Mouse (Mus musculus): Measurements from ENCODE around the gene B4galnt3. TPM values are rescaled to one million over a fixed set of nuclear protein-coding genes. Genes with fewer than 3 reads are reported as not detected.
"Not testable (repeated sequence)": the region's sequence is repeated elsewhere in the genome, so short reads cannot be mapped to it uniquely, and the experiment has no call there.

B4galnt3 gene
- total RNA-seq (2022): 1 to 10 TPM in 1 of 4 experiments, under 1 TPM in 3; 0.35 to 1.2 (median 0.87) TPM

DNA sequence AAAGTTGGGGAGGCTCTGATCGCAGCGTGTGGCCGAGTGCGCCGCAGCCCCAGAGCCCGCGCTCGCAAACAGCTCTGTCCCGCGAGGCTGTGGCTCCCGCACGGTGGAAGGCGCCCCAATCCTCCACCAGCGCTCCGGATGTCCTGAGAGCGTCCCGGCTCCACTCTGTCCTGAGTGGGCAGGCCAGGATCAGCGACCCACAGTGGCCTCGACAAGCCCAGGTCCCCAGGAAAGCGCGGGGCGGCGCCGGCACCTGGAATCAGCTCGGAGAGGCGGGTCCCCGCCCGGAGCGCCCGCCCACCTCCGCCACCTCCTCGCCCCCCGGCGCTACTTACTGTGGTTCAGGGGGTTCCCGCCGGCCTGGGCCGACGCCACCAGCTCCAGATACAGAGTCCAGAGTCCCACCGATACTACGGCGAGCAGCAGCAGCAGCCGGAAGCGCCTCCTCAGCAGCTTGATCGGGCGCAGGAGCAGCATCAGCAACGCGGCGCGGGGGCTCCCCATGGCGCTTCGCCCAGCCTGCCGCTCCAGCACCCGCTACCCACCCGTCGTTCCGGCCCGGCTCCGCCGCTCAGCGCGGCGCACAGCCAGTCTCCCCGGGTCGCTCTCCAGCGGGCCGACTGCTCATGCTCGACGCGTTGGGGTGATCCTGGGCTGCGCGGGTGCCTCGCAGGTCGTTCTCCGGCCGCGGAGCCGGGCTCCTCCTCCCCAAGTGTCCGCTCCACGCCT, at the start of gene B4galnt3, which contains the start of gene D330020A13Rik:
TSS of gene B4galnt3 (minus strand) at position 504 of the 729 bp plus-strand sequence.
TSS of gene D330020A13Rik (plus strand) at position 309 of the 729 bp plus-strand sequence.
- peak in 1 of 2 experiments; percentile 40 for DNase-seq (ENCODE audit: low spot score in 2 of 2)

GRCm38 (mm10) chr6:120343992-120344391, 49.6 kb upstream of the B4galnt3 start:
- DNase-seq (ENCODE audit: low spot score in 2 of 2): no peak

DNA sequence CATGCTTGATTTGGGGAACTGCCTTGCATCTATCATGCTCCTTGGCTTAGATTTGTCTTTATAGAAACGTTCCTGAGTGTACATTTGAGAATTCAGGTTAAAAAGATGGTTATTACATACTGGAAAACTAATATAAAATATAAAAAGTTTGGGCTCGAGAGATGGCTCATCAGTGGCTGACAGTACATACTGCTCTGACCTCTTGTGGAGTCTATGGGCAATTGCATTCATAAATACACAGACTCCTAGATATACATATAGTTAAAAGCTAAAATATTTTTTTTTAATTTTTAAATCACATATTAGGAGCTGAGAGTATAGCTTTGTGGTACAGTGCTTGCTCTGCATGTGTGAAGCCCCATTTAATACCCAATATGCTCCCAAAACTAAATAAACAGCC, 38.0 kb upstream of the B4galnt3 start:
- no peak for DNase-seq (ENCODE audit: low spot score in 2 of 2)

- peak; percentile 22 to 67 for DNase-seq (ENCODE audit: low spot score in 2 of 2)
Observed at GRCm38 (mm10) chr6:120324295-120324927, 30.1 kb upstream of the B4galnt3 start.

- no peak for DNase-seq (ENCODE audit: low spot score in 2 of 2)
Observed at GRCm38 (mm10) chr6:120320369-120320768, 26.0 kb upstream of the B4galnt3 start.

- no peak for DNase-seq (ENCODE audit: low spot score in 2 of 2)
Observed at GRCm38 (mm10) chr6:120319129-120319528, 24.8 kb upstream of the B4galnt3 start.

DNA sequence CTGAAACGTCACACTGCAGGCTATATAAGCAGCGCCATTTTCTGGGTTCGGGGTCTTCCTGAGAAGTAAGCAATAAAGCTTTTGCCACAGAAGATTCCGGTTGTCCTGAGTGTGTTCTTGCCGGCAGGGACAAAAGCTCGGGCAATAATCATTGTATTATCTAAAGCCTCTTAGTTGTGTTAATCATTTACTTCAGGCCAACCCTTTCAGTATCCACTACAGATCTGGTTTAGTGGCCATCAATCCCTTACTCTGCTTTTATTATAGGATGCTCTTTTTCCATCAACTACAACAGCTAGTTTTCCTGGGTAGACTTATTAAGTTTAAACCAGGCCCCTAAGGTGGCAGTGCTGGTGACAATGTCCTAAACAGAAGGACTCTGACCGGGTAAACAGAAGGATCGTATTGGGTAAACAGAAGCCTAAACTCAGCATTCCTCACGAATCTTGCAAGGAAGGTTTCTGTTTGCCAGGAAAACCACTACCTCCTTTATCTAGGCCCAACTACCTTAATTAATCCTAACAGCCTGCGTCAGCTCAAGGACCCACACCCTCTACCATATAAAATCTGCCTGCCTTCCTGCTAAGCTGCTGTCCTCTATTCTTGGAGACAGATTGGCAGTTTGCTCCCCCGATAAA, 24.1 kb upstream of the B4galnt3 start:
- DNase-seq (ENCODE audit: low spot score in 2 of 2): no peak

DNA sequence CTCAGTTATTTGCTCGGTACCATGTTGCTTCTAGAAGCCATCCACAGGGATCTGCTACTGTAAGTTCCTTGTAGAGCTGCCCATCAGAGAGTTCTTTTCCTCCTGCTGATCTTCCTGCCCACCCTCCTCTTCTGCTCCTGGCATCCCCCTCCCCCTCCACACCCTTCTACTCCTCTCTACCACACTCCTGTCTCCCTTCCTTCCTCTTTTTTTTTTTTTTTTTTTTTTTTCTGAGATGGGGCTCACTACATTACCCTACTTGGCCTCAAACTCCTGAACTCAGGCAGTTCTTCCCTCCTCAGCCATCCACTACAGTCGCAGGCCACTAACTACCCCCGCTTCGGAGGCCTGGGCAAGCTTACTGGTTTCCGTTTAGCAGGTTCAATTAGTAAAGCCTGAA, 18.1 kb upstream of the B4galnt3 start:
- DNase-seq (ENCODE audit: low spot score in 2 of 2): no peak

- DNase-seq (ENCODE audit: low spot score in 2 of 2): no peak
Observed at GRCm38 (mm10) chr6:120309787-120310186, 15.4 kb upstream of the B4galnt3 start.

GRCm38 (mm10) chr6:120309338-120309737, 15.0 kb upstream of the B4galnt3 start:
- DNase-seq (ENCODE audit: low spot score in 2 of 2): no peak

GRCm38 (mm10) chr6:120306859-120307594, 12.7 kb upstream of the B4galnt3 start:
- no peak for DNase-seq (ENCODE audit: low spot score in 2 of 2)

GRCm38 (mm10) chr6:120302755-120303316, 8.5 kb upstream of the B4galnt3 start:
- DNase-seq (ENCODE audit: low spot score in 2 of 2): no peak

DNA sequence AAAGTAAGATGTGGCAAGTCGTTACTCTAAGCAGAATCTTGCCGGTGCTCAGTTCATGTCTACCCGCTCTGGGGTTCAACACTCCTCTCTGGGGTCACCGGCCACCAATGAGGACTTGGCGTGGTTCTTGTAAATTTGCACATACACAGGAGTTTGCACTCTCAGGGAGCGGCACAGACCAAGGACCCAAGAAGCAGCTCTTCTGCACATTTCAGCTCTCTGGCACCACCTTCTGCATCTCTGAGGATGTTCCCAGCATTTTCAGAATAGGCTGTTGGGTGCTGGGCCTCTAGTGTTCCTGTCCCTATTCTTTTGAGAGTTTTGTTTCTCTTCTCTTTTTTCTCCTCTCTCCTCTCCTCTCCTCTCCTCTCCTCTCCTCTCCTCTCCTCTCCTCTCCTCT, 6.8 kb upstream of the B4galnt3 start:
- peak; percentile 21 to 38 for DNase-seq (ENCODE audit: low spot score in 2 of 2)

GRCm38 (mm10) chr6:120296589-120296988, 2.2 kb upstream of the B4galnt3 start:
- DNase-seq (ENCODE audit: low spot score in 2 of 2): not testable (repeated sequence)

DNA sequence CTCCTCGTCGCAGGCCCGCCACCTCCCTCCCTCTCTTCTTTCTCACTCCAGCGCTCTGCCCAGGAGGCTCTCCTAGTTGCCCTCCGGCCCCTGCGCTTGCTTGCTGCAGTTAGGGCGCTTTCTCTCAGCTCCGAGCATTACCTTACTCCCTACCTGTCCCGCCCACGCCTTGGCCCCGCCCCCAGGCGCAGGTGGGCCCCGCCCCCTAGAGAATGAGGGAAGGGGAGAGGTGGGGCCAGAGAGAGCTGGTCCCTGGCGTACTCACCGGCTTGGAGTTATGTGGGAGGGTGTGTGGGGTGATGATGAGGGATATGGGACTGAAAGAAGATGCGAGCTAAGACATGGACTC, 400 bp upstream of the B4galnt3 start:
- DNase-seq (ENCODE audit: low spot score in 2 of 2): peak in 1 of 2 experiments; percentile 19

DNA sequence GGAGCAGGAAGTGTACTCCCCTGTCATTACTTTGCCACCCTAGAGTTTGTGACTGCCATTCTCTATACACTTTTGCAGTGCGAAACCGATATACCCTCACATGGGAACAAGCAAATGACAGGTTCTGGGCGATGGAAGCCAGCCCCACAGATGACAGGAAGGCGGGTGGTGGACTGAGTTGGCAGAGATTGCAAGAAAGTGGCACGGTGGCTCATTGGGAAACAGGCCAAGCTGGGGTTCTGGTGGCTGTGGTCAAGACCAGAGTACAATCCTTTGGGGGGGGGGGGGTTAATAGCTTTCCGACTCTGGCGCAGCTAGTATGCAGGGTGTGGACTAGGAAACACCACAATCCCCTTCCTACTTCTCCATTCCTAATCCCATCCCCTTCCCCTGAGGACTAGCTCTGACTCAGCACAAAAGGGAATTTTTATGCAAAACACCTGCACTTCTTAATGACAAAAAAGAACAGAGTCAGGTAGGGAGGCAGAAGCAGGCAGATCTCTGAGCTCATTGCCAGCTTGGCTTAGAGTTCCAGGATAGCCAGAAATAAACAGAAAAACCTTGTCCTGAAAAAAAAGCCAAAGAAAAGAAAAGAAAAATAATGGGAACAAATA, 2.9 kb downstream of the B4galnt3 start:
- DNase-seq (ENCODE audit: low spot score in 2 of 2): no peak

DNA sequence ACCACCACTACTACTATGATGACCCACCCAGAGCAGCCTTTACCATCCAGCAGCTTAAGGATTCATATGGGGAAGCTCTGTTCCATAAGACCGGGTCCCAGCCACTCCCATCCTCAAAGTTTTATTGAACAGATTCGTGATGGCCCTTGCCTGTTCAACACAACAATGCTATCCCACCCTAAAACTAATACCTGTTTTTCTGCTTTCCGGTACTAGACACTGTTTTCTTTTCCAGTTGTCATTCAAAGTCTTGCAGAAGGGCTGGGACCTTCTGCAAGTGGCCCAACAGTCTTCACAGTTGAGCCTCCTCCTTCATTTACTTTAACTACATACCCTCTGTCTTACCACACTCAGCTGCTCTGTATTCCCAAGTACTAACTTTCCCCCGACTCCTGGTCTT, 4.9 kb downstream of the B4galnt3 start:
- no peak for DNase-seq (ENCODE audit: low spot score in 2 of 2)

GRCm38 (mm10) chr6:120288541-120288940, 5.8 kb downstream of the B4galnt3 start:
- no peak for DNase-seq (ENCODE audit: low spot score in 2 of 2)

- no peak for DNase-seq (ENCODE audit: low spot score in 2 of 2)
Observed at GRCm38 (mm10) chr6:120287279-120287678, 7.1 kb downstream of the B4galnt3 start.

GRCm38 (mm10) chr6:120276874-120277449, 17.4 kb downstream of the B4galnt3 start:
- DNase-seq (ENCODE audit: low spot score in 2 of 2): no peak

GRCm38 (mm10) chr6:120275301-120275700, 19.1 kb downstream of the B4galnt3 start:
- no peak for DNase-seq (ENCODE audit: low spot score in 2 of 2)

All from layer of hippocampus, adult 8-10 months (tissue).